In genomic region chr15:11794632-11795031, GRCm38 (mm10) we compare ENCODE assay signal across 16 mouse cellular contexts.
DNase-seq lines count a peak whose midpoint lies in the region; TF ChIP-seq lines count a peak whose summit lies in the region.
"Had no signal": no experiment of that assay in that cellular context is flagged by ENCODE, and none has a peak within 500 bp of the region (broad histone marks: within the 10 kb centered on the region; RNA-seq: fewer than 3 reads in every experiment).

No protein-coding gene starts in this region.

- TF ChIP-seq POLR2A in kidney, adult 2 months (IDR thresholded peaks at IDR 0.05; ENCODE audit: low read depth, low read length): no peak

- peak; percentile 53 for DNase-seq in embryo, embryonic 10 days (ENCODE audit: low spot score)
- DNase-seq in embryo, embryonic 9.5 days (ENCODE audit: extremely low spot score): no peak
- peak; percentile 35 for DNase-seq in embryo, embryonic 11 days
- DNase-seq in kidney, adult 2 months: peak; percentile 31
- DNase-seq in kidney, postnatal 36 days: peak; percentile 7 to 37
- DNase-seq in cerebellum, adult 11 months: no peak
- no peak for DNase-seq in cerebellum, postnatal 4 days (ENCODE audit: low spot score in 2 of 2)
- DNase-seq in heart, adult 18-20 months: no peak
- DNase-seq: cerebellum, postnatal 25 days; heart, adult 2 months; heart, postnatal 10 days; liver, postnatal 0 days; right cerebral cortex, postnatal 25 days; thymus, adult 2 months had no signal

- no peak overlapping the region for H3K4me3 ChIP-seq in kidney, adult 2 months (ENCODE audit: insufficient read depth, low read depth, low read length)
- H3K4me3 ChIP-seq: heart, adult 2 months; limb, embryonic 15.5 days had no signal

- H3K36me3 ChIP-seq in kidney, adult 2 months (ENCODE audit: control insufficient read depth, insufficient read depth, low read length): no peaks in the 10 kb centered on the region
- H3K36me3 ChIP-seq: limb, embryonic 15.5 days had no signal

- H3K4me1 ChIP-seq in kidney, adult 2 months (ENCODE audit: control insufficient read depth, insufficient read depth, low read length): no peaks in the 10 kb centered on the region
- H3K4me1 ChIP-seq: limb, embryonic 15.5 days had no signal

- peak overlapping the region; percentile 76 for H3K27ac ChIP-seq in kidney, adult 2 months (ENCODE audit: insufficient read depth, low read depth, low read length)
- H3K27ac ChIP-seq: heart, adult 2 months; limb, embryonic 15.5 days had no signal

- H3K27me3 ChIP-seq in kidney, adult 2 months (replicated peaks; ENCODE audit: control insufficient read depth, insufficient read depth, low read length): no peaks in the 10 kb centered on the region
- H3K27me3 ChIP-seq: CH12.LX; limb, embryonic 15.5 days had no signal

- TF ChIP-seq CTCF in kidney, adult 2 months (conservative IDR thresholded peaks at IDR 0.05; ENCODE audit: insufficient read depth, insufficient read length, low read depth, low read length): no peak

- 9% methylated on average over 2 of the region's 2 CpGs for WGBS in kidney, adult 2 months

Comparison
In these comparisons a context has a peak if more than half of its experiments do, and no peak if none do; other contexts are left out.
1. DNase-seq: peak in embryo, embryonic 10 days (single experiment), embryo, embryonic 11 days (single experiment), kidney, adult 2 months (single experiment) and kidney, postnatal 36 days (2 of 2); none in embryo, embryonic 9.5 days (single experiment), cerebellum, adult 11 months (single experiment), cerebellum, postnatal 4 days (0 of 2) and heart, adult 18-20 months (0 of 2).